Mouse (Mus musculus): Measurements from ENCODE around the gene Inpp5a.

GRCm38 (mm10) chr7:139528309-139529076, 139.6 kb downstream of the Inpp5a start:
- TF ChIP-seq MAX (IDR thresholded peaks at IDR 0.05; ENCODE audit: low read depth) (no peak), MYOD1 (IDR thresholded peaks at IDR 0.05; ENCODE audit: control insufficient read depth in 1 of 3, insufficient read length in 2 of 3, low read depth in 2 of 3) (no peak), POLR2A (IDR thresholded peaks at IDR 0.05; ENCODE audit: insufficient read length, low read depth) (no peak)

Measured in myocyte (in vitro differentiated cells).